Mouse (Mus musculus): ENCODE measurements around the gene Grin2d.
"Not testable (repeated sequence)": the region's sequence is repeated elsewhere in the genome, so short reads cannot be mapped to it uniquely, and the experiment has no call there.

The Grin2d gene

DNA sequence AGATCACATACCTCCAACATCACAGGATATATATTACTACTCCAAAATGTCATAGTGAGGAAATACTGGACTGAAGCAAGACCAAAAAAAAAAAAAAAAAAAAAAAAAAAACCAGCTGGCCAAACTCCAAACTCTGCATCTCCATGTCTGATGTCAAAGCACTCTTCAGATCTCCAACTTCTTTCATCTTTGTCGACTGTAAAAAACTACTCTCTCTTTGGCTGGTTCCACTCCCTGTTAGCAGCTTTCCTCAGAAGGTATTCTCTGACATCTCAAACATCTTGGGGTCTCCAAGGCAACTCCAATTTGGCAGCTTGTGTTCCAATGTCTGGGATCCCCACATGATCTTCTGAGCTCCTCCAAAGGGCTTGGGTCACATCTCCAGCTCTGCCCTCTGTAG lies at the start of gene Grin2d:
Grin2d (minus strand) TSS at position 101 of the 400 bp plus-strand sequence.
- not testable (repeated sequence) for DNase-seq

- no peak for DNase-seq
Observed at GRCm38 (mm10) chr7:45924429-45924816, 46.2 kb upstream of the Grin2d start.

DNA sequence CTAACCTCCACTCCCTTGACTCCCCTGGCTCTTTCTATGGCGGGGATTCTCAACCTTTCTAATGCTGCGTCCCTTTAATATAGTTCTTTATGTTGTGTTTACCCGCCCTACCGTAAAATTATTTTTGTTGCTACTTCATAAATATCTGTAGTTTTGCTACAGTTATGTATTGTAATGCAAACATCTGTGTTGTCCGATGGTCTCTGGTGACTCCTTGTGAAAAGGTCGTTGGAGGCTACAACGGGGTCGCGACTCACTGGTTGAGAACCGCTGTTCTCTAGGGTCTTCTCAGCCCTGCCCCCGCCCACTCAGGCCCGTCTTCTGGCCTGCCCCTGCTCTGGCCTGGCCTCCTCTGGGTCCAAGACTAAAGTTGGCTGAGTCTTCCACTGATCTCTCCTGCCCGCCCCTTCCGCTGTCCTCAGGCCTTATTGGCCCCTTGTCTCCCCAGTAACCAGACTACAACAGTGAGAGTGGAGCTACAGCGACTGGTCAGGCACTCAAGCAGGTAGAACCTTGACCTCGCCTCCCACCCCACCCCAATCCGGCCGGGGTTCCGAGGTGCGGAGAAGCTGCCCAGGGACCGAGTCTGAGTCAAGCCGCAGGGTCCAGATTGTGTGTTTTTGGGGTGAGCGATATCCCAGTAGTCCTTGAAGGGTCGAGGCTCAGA lies 45.7 kb upstream of the Grin2d start, which contains the start of gene Ccdc114:
Ccdc114 (plus strand) TSS at position 311 of the 667 bp plus-strand sequence.
- DNase-seq: no peak

- peak; percentile 76 for DNase-seq
Observed at GRCm38 (mm10) chr7:45922928-45923761, 45.0 kb upstream of the Grin2d start.

GRCm38 (mm10) chr7:45921950-45922600 lies 43.9 kb upstream of the Grin2d start:
- no peak for DNase-seq

- no peak for DNase-seq
Observed at GRCm38 (mm10) chr7:45921242-45921621, 43.1 kb upstream of the Grin2d start, which contains the start of gene Emp3. TSS of gene Emp3 (minus strand) at chr7:45921404.

DNA sequence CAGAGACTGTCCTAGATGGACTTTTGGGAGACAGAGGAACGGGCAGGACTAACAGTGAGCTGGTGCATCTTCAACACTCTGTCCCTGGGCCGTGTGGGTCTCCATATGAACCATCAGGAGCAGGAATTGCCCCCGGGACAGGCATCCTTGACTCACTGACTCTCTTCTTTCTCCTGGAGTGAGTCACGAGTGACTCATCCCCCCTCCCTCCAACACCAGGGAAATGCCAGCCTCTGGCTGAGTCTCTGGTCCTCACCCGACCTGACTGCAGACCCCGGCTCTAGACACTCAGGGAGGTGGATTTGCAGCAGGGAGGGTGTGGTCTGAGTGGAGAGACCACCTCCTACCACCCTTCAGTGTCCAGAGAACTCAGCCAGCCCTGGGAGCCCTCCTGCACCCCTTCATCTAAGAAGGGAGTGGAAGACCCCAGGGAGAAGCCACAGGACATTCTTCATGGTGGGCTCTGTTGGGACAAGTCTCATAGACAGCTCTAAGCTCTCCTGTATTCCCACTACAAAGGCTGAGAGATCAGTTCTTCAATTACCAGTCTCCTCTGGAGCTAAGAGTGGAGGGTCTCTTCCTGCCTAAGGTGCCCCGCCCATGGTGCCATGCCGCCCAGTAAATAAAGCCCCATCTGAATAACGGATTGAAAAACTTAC lies 42.5 kb upstream of the Grin2d start:
- DNase-seq: no peak

DNA sequence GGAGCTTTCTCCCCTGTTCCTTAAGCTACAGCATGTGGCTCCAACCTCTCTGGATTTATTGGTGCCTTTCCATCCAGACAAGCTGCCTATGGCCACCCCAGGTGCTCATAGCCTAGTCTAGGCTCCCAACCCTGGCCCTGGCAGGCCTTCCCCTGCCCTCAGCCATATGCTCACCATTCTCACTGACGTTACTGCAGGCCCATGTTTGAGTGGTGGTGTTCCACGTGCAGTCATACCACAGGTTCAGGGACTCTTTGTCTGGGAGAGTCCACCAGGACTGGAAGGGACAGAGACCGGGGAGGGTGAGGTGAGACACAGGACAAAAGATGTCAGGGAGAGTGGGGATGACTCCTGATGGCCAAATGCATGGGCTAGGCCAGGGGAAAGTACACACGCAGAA lies 41.6 kb upstream of the Grin2d start:
- DNase-seq: no peak

GRCm38 (mm10) chr7:45919083-45919671 lies 41.0 kb upstream of the Grin2d start:
- DNase-seq: no peak

GRCm38 (mm10) chr7:45917926-45918325 lies 39.7 kb upstream of the Grin2d start:
- no peak for DNase-seq

DNA sequence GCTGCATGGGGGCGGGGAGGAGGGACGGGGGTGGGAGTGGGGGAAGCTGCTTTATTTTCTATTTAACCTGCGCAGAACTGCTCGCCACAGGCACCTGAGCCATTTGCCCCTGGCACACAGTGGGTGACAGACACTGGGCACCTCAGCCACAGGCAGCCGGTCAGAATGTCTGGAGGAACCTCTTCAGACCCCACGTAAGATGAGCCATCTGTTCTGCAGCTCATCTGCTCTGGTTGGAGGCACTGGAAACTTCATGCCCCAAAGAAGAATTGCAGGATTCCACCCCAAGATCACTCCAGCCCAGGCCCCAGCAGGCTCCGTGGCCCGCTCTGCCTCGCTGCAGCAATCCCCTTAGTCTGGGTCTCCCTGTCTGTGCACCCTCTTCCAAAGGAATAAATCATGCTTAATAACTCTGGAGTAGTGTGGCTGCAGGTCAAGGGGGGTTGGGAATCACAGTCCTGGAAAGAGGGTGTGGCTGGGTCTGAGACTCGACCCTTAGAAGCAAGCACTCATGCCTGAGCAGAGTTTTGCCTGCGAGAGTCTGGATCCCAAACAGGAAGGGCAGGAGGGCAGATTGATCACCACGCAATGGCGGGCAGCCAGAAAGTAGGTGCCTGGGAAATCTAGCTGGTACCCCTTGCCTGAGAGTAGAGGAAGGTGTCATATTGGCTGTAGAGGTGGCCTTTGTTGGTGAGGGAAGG lies 39.0 kb upstream of the Grin2d start:
- DNase-seq: no peak

- DNase-seq: no peak
Observed at GRCm38 (mm10) chr7:45916056-45917003, 38.2 kb upstream of the Grin2d start.

- no peak for DNase-seq
Observed at GRCm38 (mm10) chr7:45915011-45915410, 36.8 kb upstream of the Grin2d start.

DNA sequence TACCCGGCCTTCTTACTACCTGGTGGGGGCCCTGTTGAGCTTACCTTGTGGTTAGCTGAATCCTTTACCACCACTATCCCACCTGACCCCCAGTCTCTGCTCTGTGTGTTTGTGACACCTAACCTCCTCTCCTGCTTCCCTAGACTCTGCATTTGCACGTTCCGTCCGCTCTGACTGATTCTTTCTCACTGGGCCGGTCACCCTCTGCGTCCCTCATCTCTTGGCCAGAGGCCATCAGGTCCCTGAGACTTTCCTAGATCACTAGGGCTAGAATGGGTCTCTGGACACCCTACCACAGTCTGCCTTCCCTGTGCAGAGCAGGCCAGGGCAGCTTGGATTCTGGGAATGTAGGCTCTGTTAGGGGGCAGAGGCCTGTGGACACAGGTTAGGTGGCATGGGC lies 35.9 kb upstream of the Grin2d start:
- no peak for DNase-seq

- no peak for DNase-seq
Observed at GRCm38 (mm10) chr7:45909145-45909544, 31.0 kb upstream of the Grin2d start.

DNA sequence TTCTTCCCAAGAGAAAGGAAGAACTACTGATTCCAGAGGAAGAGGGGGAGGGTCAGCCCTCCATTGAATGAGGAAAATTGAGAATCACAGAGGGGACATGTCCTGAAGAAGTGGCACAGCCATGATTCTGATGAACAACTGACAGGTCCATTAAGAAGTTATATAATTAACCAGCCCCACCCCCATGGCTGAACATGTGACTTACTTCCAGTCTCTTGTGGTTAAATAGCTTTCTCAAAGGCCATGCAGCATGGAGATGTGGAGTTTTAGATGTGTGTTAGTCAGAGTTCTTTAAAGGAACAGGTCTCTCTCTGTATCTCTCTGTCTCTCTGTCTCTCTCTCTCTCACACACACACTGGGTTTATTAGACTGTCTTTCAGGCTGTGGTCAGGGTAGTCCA lies 30.2 kb upstream of the Grin2d start:
- no peak for DNase-seq

DNA sequence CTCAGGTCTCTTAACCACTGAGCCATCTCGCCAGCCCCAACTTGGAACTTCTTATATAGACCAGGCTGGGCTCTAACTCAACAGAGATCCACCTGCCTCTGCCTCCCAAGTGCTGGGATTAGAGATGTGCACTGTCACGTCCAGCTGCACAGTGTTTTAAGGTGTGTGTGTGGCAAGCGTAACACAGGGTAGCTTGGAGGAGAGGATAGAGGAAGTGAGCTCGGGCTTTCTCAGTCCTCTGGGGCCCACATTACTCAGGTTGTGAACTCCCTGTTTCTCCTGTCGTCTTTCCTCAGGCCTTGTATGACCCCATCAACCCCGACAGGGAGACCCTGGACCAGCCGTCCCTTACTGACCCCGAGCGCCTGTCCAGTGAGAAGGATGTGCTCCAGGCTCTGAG lies 28.4 kb upstream of the Grin2d start:
- DNase-seq: no peak

- DNase-seq: no peak
Observed at GRCm38 (mm10) chr7:45902481-45903002, 24.4 kb upstream of the Grin2d start.

DNA sequence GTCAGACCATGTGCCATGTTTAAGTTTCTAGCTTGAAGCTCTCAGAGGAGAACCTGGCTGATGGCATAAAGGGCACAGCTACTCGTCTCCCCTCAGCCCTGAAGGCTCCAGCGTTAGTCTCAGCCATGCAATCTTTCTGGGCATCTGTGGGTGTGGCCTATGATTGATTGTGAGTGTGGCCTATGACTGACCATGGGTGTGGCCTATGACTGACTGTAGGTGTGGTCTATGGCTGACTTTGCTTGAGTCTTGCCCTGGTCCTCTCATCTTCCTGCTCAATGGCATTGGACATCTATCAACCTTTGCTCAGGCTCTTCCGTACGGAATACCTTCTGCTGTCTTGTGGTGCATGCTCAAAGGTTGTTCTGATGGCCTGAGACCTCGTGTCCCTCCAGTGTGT lies 23.4 kb upstream of the Grin2d start:
- DNase-seq: no peak

GRCm38 (mm10) chr7:45898125-45898524 lies 19.9 kb upstream of the Grin2d start:
- DNase-seq: not testable (repeated sequence)
